Mouse (Mus musculus): Measurements from ENCODE around the gene Smim14. TPM values are rescaled to one million over a fixed set of nuclear protein-coding genes. Genes with fewer than 3 reads are reported as not detected.
"Not testable (repeated sequence)": the region's sequence is repeated elsewhere in the genome, so short reads cannot be mapped to it uniquely, and the experiment has no call there.

Gene Smim14
- polyA plus RNA-seq, 1 experiment: 47.3 TPM

DNA sequence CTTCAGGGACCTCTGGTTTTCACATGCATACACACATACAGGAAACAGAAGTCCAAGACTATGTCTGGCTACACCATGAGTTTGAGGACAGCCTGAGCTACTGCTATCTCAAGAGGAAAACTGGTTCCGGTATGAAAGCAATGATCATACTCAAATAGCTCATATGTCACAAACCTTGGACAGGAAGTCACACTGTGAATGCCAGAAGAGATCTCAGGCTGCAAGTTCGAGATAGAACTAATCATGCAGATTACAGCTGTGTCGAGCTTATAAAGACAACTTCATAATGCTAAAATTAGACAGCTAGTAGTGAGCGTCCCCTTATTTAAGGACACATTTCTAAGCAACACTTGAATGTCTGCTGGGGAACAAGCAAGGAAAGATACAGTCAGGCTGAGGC is 56.5 kb downstream of the Smim14 start:
- Histone ChIP-seq H3K27ac (ENCODE audit: insufficient read depth, low read length) (no peak overlapping the region), H3K9ac (ENCODE audit: low read depth, poor library complexity, severe bottlenecking) (no peak overlapping the region), H3K36me3 (ENCODE audit: control insufficient read depth, insufficient read depth, low read length, poor library complexity, severe bottlenecking) (no peaks in the 10 kb centered on the region), H3K4me1 (ENCODE audit: control insufficient read depth, insufficient read depth, low read length) (no peaks in the 10 kb centered on the region), H3K27me3 (ENCODE audit: control insufficient read depth, insufficient read depth, low read length, poor library complexity, severe bottlenecking) (no peaks in the 10 kb centered on the region), H3K9me3 (replicated peaks; ENCODE audit: control insufficient read depth, insufficient read depth, low read length, poor library complexity, severe bottlenecking) (no peaks in the 10 kb centered on the region), H3K4me3 (ENCODE audit: low read depth, low read length) (no peak overlapping the region)
- TF ChIP-seq CTCF (IDR thresholded peaks at IDR 0.05; ENCODE audit: low read depth, low read length) (no peak), POLR2A (IDR thresholded peaks at IDR 0.05; ENCODE audit: insufficient read depth, low read length) (no peak), EP300 (IDR thresholded peaks at IDR 0.05; ENCODE audit: insufficient read depth, low read depth, low read length) (no peak)

DNA sequence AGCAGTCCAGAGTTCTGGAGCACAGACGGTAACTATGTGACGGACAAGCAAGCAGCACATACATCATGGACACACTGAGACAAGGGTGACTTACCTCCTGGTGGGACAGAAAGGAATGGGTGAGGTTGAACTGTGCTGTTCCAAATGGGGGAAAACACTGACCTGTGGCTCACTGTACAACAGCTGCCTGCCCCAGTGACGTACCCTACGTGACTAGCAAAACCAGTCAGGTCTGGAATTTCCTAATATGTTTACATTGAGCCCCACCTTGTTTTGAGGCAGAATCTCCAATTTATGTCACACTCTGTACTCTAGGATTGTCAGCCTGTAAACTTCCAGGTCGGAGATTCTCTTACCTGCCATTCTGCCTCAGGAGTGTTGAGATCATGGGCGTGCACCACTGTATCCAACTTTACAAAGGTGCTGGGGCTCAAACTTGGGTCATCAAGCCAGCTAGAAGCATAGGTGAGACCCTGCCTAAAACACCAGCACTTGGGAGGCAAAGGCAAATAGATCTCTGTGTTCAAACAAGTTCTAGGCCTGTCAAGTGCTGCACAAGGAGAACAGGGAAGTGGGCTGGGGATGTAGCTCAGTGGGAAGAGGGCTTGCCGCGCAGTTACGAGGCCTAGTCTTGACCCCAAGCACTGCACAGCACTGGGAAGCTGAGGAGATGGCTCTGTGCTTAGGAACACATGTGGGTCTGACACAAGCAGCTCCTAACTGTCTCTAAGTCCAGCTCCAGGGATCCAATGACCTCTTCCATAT is 57.1 kb downstream of the Smim14 start:
- TF ChIP-seq CTCF (IDR thresholded peaks at IDR 0.05; ENCODE audit: low read depth, low read length): no peak
- no peak for TF ChIP-seq POLR2A (IDR thresholded peaks at IDR 0.05; ENCODE audit: insufficient read depth, low read length)
- no peak for TF ChIP-seq EP300 (IDR thresholded peaks at IDR 0.05; ENCODE audit: insufficient read depth, low read depth, low read length)

DNA sequence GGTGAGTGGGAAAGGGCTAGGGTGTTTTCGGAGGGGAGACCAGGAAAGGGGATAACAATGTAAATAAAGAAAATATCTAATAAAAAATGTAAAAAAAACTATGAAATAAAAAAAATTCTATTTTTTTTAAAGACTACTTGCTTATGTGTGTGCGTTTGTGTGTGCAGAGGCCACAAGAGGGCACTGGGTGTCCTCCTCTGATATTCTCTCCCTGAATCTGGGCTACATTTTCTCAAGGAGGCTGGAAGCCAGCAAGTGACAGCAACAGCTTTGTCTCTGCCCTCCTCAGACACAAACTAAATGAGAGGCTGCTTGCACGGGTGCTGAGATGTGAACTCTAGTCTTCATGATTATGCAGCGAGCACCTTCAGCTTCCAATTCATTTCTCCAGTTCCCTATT is 58.8 kb downstream of the Smim14 start:
- TF ChIP-seq CTCF (IDR thresholded peaks at IDR 0.05; ENCODE audit: low read depth, low read length) (peak; percentile 7), POLR2A (IDR thresholded peaks at IDR 0.05; ENCODE audit: insufficient read depth, low read length) (no peak)

More for the DNA sequence above, 57.1 kb downstream of the Smim14 start:
- Histone ChIP-seq H3K9ac (ENCODE audit: low read depth, poor library complexity, severe bottlenecking) (no peak overlapping the region), H3K4me1 (ENCODE audit: control insufficient read depth, insufficient read depth, low read length) (no peaks in the 10 kb centered on the region), H3K27me3 (ENCODE audit: control insufficient read depth, insufficient read depth, low read length, poor library complexity, severe bottlenecking) (no peaks in the 10 kb centered on the region), H3K9me3 (replicated peaks; ENCODE audit: control insufficient read depth, insufficient read depth, low read length, poor library complexity, severe bottlenecking) (no peaks in the 10 kb centered on the region), H3K27ac (ENCODE audit: insufficient read depth, low read length) (no peak overlapping the region), H3K36me3 (ENCODE audit: control insufficient read depth, insufficient read depth, low read length, poor library complexity, severe bottlenecking) (no peaks in the 10 kb centered on the region), H3K4me3 (ENCODE audit: low read depth, low read length) (no peak overlapping the region)

DNA sequence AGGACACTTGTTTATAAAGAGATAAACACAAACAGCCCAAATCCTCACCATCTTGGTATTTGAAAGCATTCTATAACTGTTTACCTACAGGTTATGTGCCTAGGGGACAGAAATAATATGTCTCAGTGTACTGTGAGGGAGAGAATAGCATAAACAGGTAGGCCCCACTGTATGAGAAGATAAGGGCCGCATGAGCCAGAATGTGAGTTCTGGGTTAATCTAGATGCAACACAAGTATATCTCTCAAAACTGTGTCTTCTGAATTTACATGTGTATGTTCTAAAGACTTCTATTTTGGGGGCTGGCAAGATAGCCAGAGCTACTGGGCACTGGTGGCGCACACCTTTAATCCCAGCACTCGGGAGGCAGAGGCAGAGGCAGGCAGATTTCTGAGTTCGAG is 60.2 kb downstream of the Smim14 start:
- H3K9ac ChIP-seq (ENCODE audit: low read depth, poor library complexity, severe bottlenecking); H3K9me3 ChIP-seq (replicated peaks; ENCODE audit: control insufficient read depth, insufficient read depth, low read length, poor library complexity, severe bottlenecking); H3K36me3 ChIP-seq (ENCODE audit: control insufficient read depth, insufficient read depth, low read length, poor library complexity, severe bottlenecking); H3K27me3 ChIP-seq (ENCODE audit: control insufficient read depth, insufficient read depth, low read length, poor library complexity, severe bottlenecking); H3K4me1 ChIP-seq (ENCODE audit: control insufficient read depth, insufficient read depth, low read length); H3K4me3 ChIP-seq (ENCODE audit: low read depth, low read length); H3K27ac ChIP-seq (ENCODE audit: insufficient read depth, low read length): not testable (repeated sequence)

More for the DNA sequence above, 58.8 kb downstream of the Smim14 start:
- Histone ChIP-seq H3K27ac (ENCODE audit: insufficient read depth, low read length) (no peak overlapping the region), H3K36me3 (ENCODE audit: control insufficient read depth, insufficient read depth, low read length, poor library complexity, severe bottlenecking) (no peaks in the 10 kb centered on the region), H3K9ac (ENCODE audit: low read depth, poor library complexity, severe bottlenecking) (no peak overlapping the region), H3K9me3 (replicated peaks; ENCODE audit: control insufficient read depth, insufficient read depth, low read length, poor library complexity, severe bottlenecking) (no peaks in the 10 kb centered on the region), H3K4me1 (ENCODE audit: control insufficient read depth, insufficient read depth, low read length) (no peaks in the 10 kb centered on the region), H3K4me3 (ENCODE audit: low read depth, low read length) (no peak overlapping the region), H3K27me3 (ENCODE audit: control insufficient read depth, insufficient read depth, low read length, poor library complexity, severe bottlenecking) (no peaks in the 10 kb centered on the region)

DNA sequence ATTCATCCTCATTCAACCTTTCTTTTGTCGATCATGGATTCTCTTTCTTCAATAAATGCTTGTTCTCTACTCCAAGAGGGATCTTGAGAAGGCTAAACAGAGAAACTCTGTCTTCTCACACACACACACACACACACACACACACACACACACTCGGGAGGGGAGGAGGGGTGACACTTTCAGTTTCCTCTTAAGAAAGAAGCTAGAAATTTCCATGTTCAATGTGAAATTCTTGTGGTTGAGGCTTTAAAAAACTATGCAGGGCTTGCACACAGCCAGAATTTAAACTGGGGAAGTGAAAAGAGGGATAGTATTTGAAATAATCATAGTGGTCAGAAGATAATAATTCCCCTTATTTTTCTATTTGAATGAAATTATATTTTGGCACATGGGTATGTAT is 61.2 kb downstream of the Smim14 start:
- TF ChIP-seq CTCF (IDR thresholded peaks at IDR 0.05; ENCODE audit: low read depth, low read length) (no peak), POLR2A (IDR thresholded peaks at IDR 0.05; ENCODE audit: insufficient read depth, low read length) (no peak), EP300 (IDR thresholded peaks at IDR 0.05; ENCODE audit: insufficient read depth, low read depth, low read length) (no peak)
- Histone ChIP-seq H3K27me3 (ENCODE audit: control insufficient read depth, insufficient read depth, low read length, poor library complexity, severe bottlenecking) (no peaks in the 10 kb centered on the region), H3K9ac (ENCODE audit: low read depth, poor library complexity, severe bottlenecking) (no peak overlapping the region), H3K36me3 (ENCODE audit: control insufficient read depth, insufficient read depth, low read length, poor library complexity, severe bottlenecking) (no peaks in the 10 kb centered on the region), H3K4me3 (ENCODE audit: low read depth, low read length) (no peak overlapping the region), H3K9me3 (replicated peaks; ENCODE audit: control insufficient read depth, insufficient read depth, low read length, poor library complexity, severe bottlenecking) (no peaks in the 10 kb centered on the region), H3K27ac (ENCODE audit: insufficient read depth, low read length) (no peak overlapping the region), H3K4me1 (ENCODE audit: control insufficient read depth, insufficient read depth, low read length) (no peaks in the 10 kb centered on the region)

DNA sequence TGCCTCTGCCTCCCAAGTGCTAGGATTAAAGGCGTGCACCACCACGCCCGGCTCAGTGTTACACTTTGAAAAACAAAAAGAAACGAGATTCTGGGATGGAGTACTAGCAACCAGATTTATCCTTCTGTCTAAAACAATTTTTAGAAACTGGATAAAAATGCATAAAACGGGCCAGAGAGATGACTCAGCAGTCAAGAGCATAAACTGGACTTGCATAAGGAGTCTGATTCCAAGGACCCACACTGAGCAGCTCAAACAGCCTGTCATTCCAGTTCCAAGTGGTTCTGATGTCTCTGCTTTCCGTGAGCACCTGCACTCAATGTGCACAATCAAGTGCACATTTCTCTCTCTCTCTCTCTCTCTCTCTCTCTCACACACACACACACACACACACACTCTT is 67.2 kb downstream of the Smim14 start:
- Histone ChIP-seq H3K9ac (ENCODE audit: low read depth, poor library complexity, severe bottlenecking) (no peak overlapping the region), H3K4me3 (ENCODE audit: low read depth, low read length) (no peak overlapping the region), H3K27me3 (ENCODE audit: control insufficient read depth, insufficient read depth, low read length, poor library complexity, severe bottlenecking) (no peaks in the 10 kb centered on the region), H3K36me3 (ENCODE audit: control insufficient read depth, insufficient read depth, low read length, poor library complexity, severe bottlenecking) (no peaks in the 10 kb centered on the region), H3K27ac (ENCODE audit: insufficient read depth, low read length) (no peak overlapping the region), H3K4me1 (ENCODE audit: control insufficient read depth, insufficient read depth, low read length) (no peaks in the 10 kb centered on the region), H3K9me3 (replicated peaks; ENCODE audit: control insufficient read depth, insufficient read depth, low read length, poor library complexity, severe bottlenecking) (no peaks in the 10 kb centered on the region)
- no peak for TF ChIP-seq POLR2A (IDR thresholded peaks at IDR 0.05; ENCODE audit: insufficient read depth, low read length)
- TF ChIP-seq CTCF (IDR thresholded peaks at IDR 0.05; ENCODE audit: low read depth, low read length): no peak
- TF ChIP-seq EP300 (IDR thresholded peaks at IDR 0.05; ENCODE audit: insufficient read depth, low read depth, low read length): no peak
